25 mouse cellular contexts compared by ENCODE assay signal in the genomic region with DNA sequence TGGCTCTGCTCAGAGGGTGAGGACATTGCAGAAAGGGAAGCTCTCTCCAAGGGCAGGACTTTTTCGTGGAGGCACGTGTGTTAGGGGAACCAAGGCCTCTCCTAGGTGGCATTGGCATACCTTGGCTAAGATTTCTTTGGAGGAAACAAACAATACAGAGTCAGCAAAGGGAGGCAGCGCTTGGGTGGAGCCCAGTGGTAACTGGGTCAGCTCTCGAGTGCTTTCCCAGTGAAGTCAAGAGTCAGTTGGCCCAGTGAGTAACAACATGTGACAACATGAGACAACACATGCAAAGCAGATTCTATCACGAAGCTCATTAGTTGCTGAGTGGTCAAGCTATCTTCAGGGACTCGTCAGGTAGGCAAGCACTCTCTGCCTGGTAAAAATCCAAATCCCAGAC. TPM values are rescaled to one million over a fixed set of nuclear protein-coding genes. Genes with fewer than 3 reads are reported as not detected.
A peak's percentile ranks its signal among the peaks of the same experiment; 100 is the strongest.
DNase-seq lines count a peak whose midpoint lies in the region; ATAC-seq and TF ChIP-seq lines count a peak whose summit lies in the region.
"Had no signal": no experiment of that assay in that cellular context is flagged by ENCODE, and none has a peak within 500 bp of the region (broad histone marks: within the 10 kb centered on the region; RNA-seq: fewer than 3 reads in every experiment).

No protein-coding gene starts in this region.

- DNase-seq in heart, adult 18-20 months = peak; percentile 37 to 38
- DNase-seq in heart, postnatal 4 days = no peak
- DNase-seq in lung, adult 18-20 months = peak; percentile 23 to 55
- no peak for DNase-seq in lung, postnatal 14 days
- peak; percentile 21 for DNase-seq in lung, postnatal 0 days (ENCODE audit: low spot score)
- DNase-seq in cerebellum, adult 18-20 months = no peak
- DNase-seq in thymus, postnatal 36 days = no peak
- DNase-seq: adrenal gland, postnatal 25 days; gastrocnemius, postnatal 14 days; kidney, adult 9 months; kidney, postnatal 25 days; retina, postnatal 1 day; right cerebral cortex, postnatal 25 days; thymus, postnatal 14 days had no signal

- no peaks in the 10 kb centered on the region for H3K4me1 ChIP-seq in lung, postnatal 0 days (ENCODE audit: insufficient read depth, low read depth, low read length)
- H3K4me1 ChIP-seq: forebrain, embryonic 12.5 days; midbrain, embryonic 15.5 days; neural tube, embryonic 12.5 days had no signal

- no peak for TF ChIP-seq EP300 in lung, postnatal 0 days (IDR thresholded peaks at IDR 0.05)

- peak; percentile 57 for ATAC-seq in lung, postnatal 0 days
- ATAC-seq: hindbrain, postnatal 0 days; intestine, embryonic 16.5 days; midbrain, embryonic 15.5 days had no signal

- no peak overlapping the region for H3K9ac ChIP-seq in lung, postnatal 0 days (replicated peaks; ENCODE audit: low read depth)
- H3K9ac ChIP-seq: embryonic facial prominence, embryonic 12.5 days; forebrain, embryonic 12.5 days; heart, embryonic 13.5 days; limb, embryonic 15.5 days; liver, embryonic 14.5 days; midbrain, embryonic 15.5 days; neural tube, embryonic 12.5 days had no signal

- 69% methylated on average over 6 of the region's 6 CpGs for WGBS in lung, postnatal 0 days

- no peaks in the 10 kb centered on the region for H3K27me3 ChIP-seq in lung, postnatal 0 days (replicated peaks; ENCODE audit: insufficient read depth, low read length)
- H3K27me3 ChIP-seq: embryonic facial prominence, embryonic 12.5 days; forebrain, embryonic 12.5 days; heart, embryonic 13.5 days; limb, embryonic 15.5 days; midbrain, embryonic 15.5 days; neural tube, embryonic 12.5 days had no signal

- no peaks in the 10 kb centered on the region for H3K9me3 ChIP-seq in lung, postnatal 0 days (ENCODE audit: low read length)
- H3K9me3 ChIP-seq: embryonic facial prominence, embryonic 12.5 days; forebrain, embryonic 12.5 days; limb, embryonic 15.5 days; midbrain, embryonic 15.5 days; neural tube, embryonic 12.5 days had no signal

- TF ChIP-seq CTCF in lung, postnatal 0 days (IDR thresholded peaks at IDR 0.05) = no peak

- H3K4me2 ChIP-seq in lung, postnatal 0 days (replicated peaks; ENCODE audit: low read depth, low read length) = no peak overlapping the region
- H3K4me2 ChIP-seq: embryonic facial prominence, embryonic 12.5 days; forebrain, embryonic 12.5 days; heart, embryonic 13.5 days; limb, embryonic 15.5 days; midbrain, embryonic 15.5 days; neural tube, embryonic 12.5 days had no signal

- no peak overlapping the region for H3K4me3 ChIP-seq in lung, postnatal 0 days (ENCODE audit: low read depth, low read length)
- H3K4me3 ChIP-seq: embryonic facial prominence, embryonic 12.5 days; erythroblast, embryonic 14.5 days; forebrain, embryonic 12.5 days; heart, embryonic 13.5 days; left cerebral cortex, adult 2 months; limb, embryonic 15.5 days; midbrain, embryonic 15.5 days; neural tube, embryonic 12.5 days had no signal

- H3K27ac ChIP-seq in lung, postnatal 0 days (ENCODE audit: low read length) = no peak overlapping the region
- H3K27ac ChIP-seq: embryonic facial prominence, embryonic 12.5 days; forebrain, embryonic 12.5 days; heart, embryonic 13.5 days; hindbrain, postnatal 0 days; left cerebral cortex, adult 2 months; limb, embryonic 15.5 days; liver, embryonic 14.5 days; midbrain, embryonic 15.5 days; neural tube, embryonic 12.5 days had no signal

- no peaks in the 10 kb centered on the region for H3K36me3 ChIP-seq in lung, postnatal 0 days (ENCODE audit: insufficient read depth, low read length)
- H3K36me3 ChIP-seq: forebrain, embryonic 12.5 days; limb, embryonic 15.5 days; midbrain, embryonic 15.5 days; neural tube, embryonic 12.5 days had no signal

RNA-seq across cellular contexts. Expression of a gene that starts 40.4 kb away (rescaled TPM):
- total RNA-seq in heart, adult 18-20 months (2021) = 1 to 10 TPM; 3.1 to 3.2 TPM
- total RNA-seq in heart, postnatal 4 days (2021) = 10 to 100 TPM; 11.4 to 12.6 TPM
- 3.3 and 4.2 TPM in 2 replicates for polyA plus RNA-seq in lung, postnatal 0 days (2015; fragmentation: Nextera tagmentation; extraction: Ambion mirVana)
- polyA plus RNA-seq: erythroblast, embryonic 14.5 days had no signal

Comparison
In these comparisons a context has a peak if more than half of its experiments do, and no peak if none do; other contexts are left out.
1. DNase-seq: peak in heart, adult 18-20 months (2 of 2), lung, adult 18-20 months (2 of 2) and lung, postnatal 0 days (single experiment); none in heart, postnatal 4 days (single experiment), lung, postnatal 14 days (single experiment), cerebellum, adult 18-20 months (0 of 2) and thymus, postnatal 36 days (0 of 2).